Mouse (Mus musculus) gastrocnemius, postnatal 36 days (tissue): ENCODE data around the gene Smad6. TPM values are rescaled to one million over a fixed set of nuclear protein-coding genes. Genes with fewer than 3 reads are reported as not detected.
A peak's percentile ranks its signal among the peaks of the same experiment; 100 is the strongest.

Experiments
- DNase-seq, 2 experiments: peaks; one replicate each; pipeline ENCODE4 v3.0.0; 2022
- intact Hi-C: fragments of 180-260 bp; cut with DNase I; formaldehyde crosslinking; loops from one replicate; pipeline ENCODE4 v1.15.1; 2025
- total RNA-seq, 2 experiments: library from RNA; stranded (reverse); gene quantifications; 2 replicates each; pipeline ENCODE4 v1.2.3; 2021

Smad6 gene
- total RNA-seq, 2 experiments from 2014 or later, result 3.3 to 4.0 TPM

GRCm38 (mm10) chr9:63926377-63926776 is 95.5 kb downstream of the Smad6 start:
- intact Hi-C loops, result no loop called here
- no peak for DNase-seq

GRCm38 (mm10) chr9:63923190-63923717 is 98.6 kb downstream of the Smad6 start:
- intact Hi-C loops, result no loop called here
- no peak for DNase-seq

GRCm38 (mm10) chr9:63919708-63920107 is 102.2 kb downstream of the Smad6 start:
- no peak for DNase-seq
- intact Hi-C loops, result loop anchor here (5.0 kb wide), 1 partner anchor 38 kb away; no protein-coding TSS in a partner anchor

- no peak for DNase-seq
- intact Hi-C loops, result loop anchor here (5.0 kb wide), 1 partner anchor 38 kb away; no protein-coding TSS in a partner anchor
Observed at GRCm38 (mm10) chr9:63919001-63919555, 102.8 kb downstream of the Smad6 start.

- intact Hi-C loops, result loop anchor here (5.0 kb wide), 1 partner anchor 39 kb away; no protein-coding TSS in a partner anchor
Observed at GRCm38 (mm10) chr9:63918245-63918644, 103.6 kb downstream of the Smad6 start.

GRCm38 (mm10) chr9:63916441-63916840 is 105.4 kb downstream of the Smad6 start:
- intact Hi-C loops, result loop anchor here (2.0 to 5.0 kb wide), 2 partner anchors 41 to 170 kb away; no protein-coding TSS in a partner anchor
- DNase-seq, result no peak

More at GRCm38 (mm10) chr9:63918245-63918644, 103.6 kb downstream of the Smad6 start:
- peak; percentile 59 to 66 for DNase-seq

- intact Hi-C loops, result loop anchor here (1.0 to 5.0 kb wide), 3 partner anchors 41 to 184 kb away; no protein-coding TSS in a partner anchor
- peak in 1 of 2 experiments; percentile 60 for DNase-seq
Observed at GRCm38 (mm10) chr9:63915976-63916375, 105.9 kb downstream of the Smad6 start.

GRCm38 (mm10) chr9:63914944-63915343 is 106.9 kb downstream of the Smad6 start:
- DNase-seq, result no peak
- intact Hi-C loops, result loop anchor here (1.0 to 5.0 kb wide), 2 partner anchors 42 to 185 kb away; no protein-coding TSS in a partner anchor

- intact Hi-C loops, result no loop called here
- no peak for DNase-seq
Observed at GRCm38 (mm10) chr9:63912051-63912450, 109.8 kb downstream of the Smad6 start.

- peak; percentile 68 to 70 for DNase-seq
- intact Hi-C loops, result no loop called here
Observed at GRCm38 (mm10) chr9:63909618-63910017, 112.2 kb downstream of the Smad6 start.

- DNase-seq, result no peak
- intact Hi-C loops, result no loop called here
Observed at GRCm38 (mm10) chr9:63904543-63904942, 117.3 kb downstream of the Smad6 start.

Other genes with a start within 250 kb of the Smad6 start
- gene Lctl, start 95.1 kb upstream of the Smad6 start, total RNA-seq, result not detected
- under 1 TPM; 0.52 to 0.79 TPM for gene Zwilch, start 151.0 kb upstream of the Smad6 start, total RNA-seq
- gene Rpl4, start 151.3 kb upstream of the Smad6 start, total RNA-seq, result 100 to 1,000 TPM; 436 to 550 TPM
- gene Snapc5, start 157.2 kb upstream of the Smad6 start, total RNA-seq, result 10 to 100 TPM; 17.7 to 18.9 TPM
- gene Uchl4, start 213.1 kb upstream of the Smad6 start, total RNA-seq, result 1 to 10 TPM; 1.3 to 2.2 TPM
- gene Map2k1, start 231.6 kb upstream of the Smad6 start, total RNA-seq, result 10 to 100 TPM; 48.1 to 50.7 TPM